Mouse (Mus musculus) embryonic fibroblast, embryonic 13.5 days (primary cell): ENCODE results near the gene Pcnx3. TPM values are rescaled to one million over a fixed set of nuclear protein-coding genes. Genes with fewer than 3 reads are reported as not detected.
"Not testable (repeated sequence)": the region's sequence is repeated elsewhere in the genome, so short reads cannot be mapped to it uniquely, and the experiment has no call there.

ENCODE experiments used
- H3K27ac ChIP-seq: 2 replicates; pipeline ENCODE4 v1.5.1; 2012; ENCODE audit warnings: low read length, control low read depth, inconsistent platforms; ENCODE audit not compliant: insufficient read depth
- H3K4me1 ChIP-seq: 2 replicates; pipeline ENCODE4 v1.6.1; 2011; ENCODE audit warnings: low read length; ENCODE audit not compliant: control insufficient read depth, insufficient read depth
- H3K4me3 ChIP-seq: 2 replicates; pipeline ENCODE4 v1.5.1; 2011; ENCODE audit warnings: mild to moderate bottlenecking, control low read depth, low read length; ENCODE audit not compliant: insufficient read depth
- CTCF ChIP-seq: IDR thresholded peaks from 2 replicates; pipeline ENCODE4 v1.5.1; 2011; ENCODE audit warnings: mild to moderate bottlenecking, control low read depth, low read length, moderate library complexity, borderline replicate concordance; ENCODE audit not compliant: insufficient read depth
- POLR2A ChIP-seq: IDR thresholded peaks from 2 replicates; pipeline ENCODE4 v1.6.1; 2011; ENCODE audit warnings: low read depth, mild to moderate bottlenecking, control low read depth, low read length, moderate library complexity
- polyA plus RNA-seq: library from polyadenylated mRNA; stranded (reverse); fragments of >200 nt; gene quantifications from 2 replicates; pipeline ENCODE4 v1.2.4, GENCODE M21; 2011; ENCODE audit warnings: low read depth; ENCODE audit not compliant: missing spikeins, insufficient read length

Pcnx3 gene
- polyA plus RNA-seq, 1 experiment, result 48.4 TPM

DNA sequence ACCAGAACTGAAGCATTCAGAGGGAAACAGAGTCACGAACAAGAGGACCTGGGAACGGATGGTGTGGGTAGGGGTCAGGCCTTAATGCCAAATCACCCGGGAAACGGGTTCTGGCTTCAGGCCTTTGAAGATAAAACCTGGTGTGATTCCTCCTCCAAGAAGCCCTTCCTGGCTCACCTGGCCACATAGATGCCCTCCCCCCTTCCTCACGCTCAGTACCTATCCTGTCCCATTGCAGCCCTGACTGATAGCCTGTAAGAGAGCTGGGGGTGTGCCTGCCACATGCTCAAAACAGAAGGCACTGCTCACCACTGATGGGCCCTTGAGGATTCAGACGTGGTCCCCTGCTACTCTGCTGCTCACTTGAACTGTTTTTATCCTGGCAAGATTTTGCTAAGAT, 5.1 kb upstream of the Pcnx3 start:
- peaks cover 2% of the 10 kb centered on the region; the same call in 1 of the 2 replicates for H3K4me1 ChIP-seq
- no peak overlapping the region for H3K4me3 ChIP-seq
- no peak overlapping the region for H3K27ac ChIP-seq
- no peak for TF ChIP-seq POLR2A
- no peak for TF ChIP-seq CTCF

- H3K27ac ChIP-seq, result no peak overlapping the region
- TF ChIP-seq POLR2A (no peak), CTCF (no peak)
- 0 out of 2 replicates have a peak overlapping the region, but pooled peaks have one; percentile 0 for H3K4me3 ChIP-seq
- H3K4me1 ChIP-seq, result peaks cover 2% of the 10 kb centered on the region; the same call in 1 of the 2 replicates
These were observed 4.2 kb upstream of the Pcnx3 start for GRCm38 (mm10) chr19:5692913-5693396.

GRCm38 (mm10) chr19:5692086-5692912, 3.6 kb upstream of the Pcnx3 start:
- TF ChIP-seq CTCF (no peak), POLR2A (no peak)
- peaks cover 4% of the 10 kb centered on the region; the same call in 1 of the 2 replicates for H3K4me1 ChIP-seq

GRCm38 (mm10) chr19:5691601-5692000, 2.9 kb upstream of the Pcnx3 start:
- Histone ChIP-seq H3K27ac (no peak overlapping the region), H3K4me3 (peak overlapping the region; percentile 86), H3K4me1 (peaks cover 7% of the 10 kb centered on the region; the same call in 1 of the 2 replicates)
- no peak for TF ChIP-seq CTCF
- no peak for TF ChIP-seq POLR2A

More at GRCm38 (mm10) chr19:5692086-5692912, 3.6 kb upstream of the Pcnx3 start:
- no peak overlapping the region for H3K27ac ChIP-seq
- H3K4me3 ChIP-seq, result peak overlapping the region; percentile 86

GRCm38 (mm10) chr19:5690343-5690735, 1.6 kb upstream of the Pcnx3 start:
- Histone ChIP-seq H3K4me1 (peaks cover 7% of the 10 kb centered on the region; the same call in 1 of the 2 replicates), H3K27ac (no peak overlapping the region), H3K4me3 (peak overlapping the region; percentile 86)
- TF ChIP-seq CTCF (no peak), POLR2A (no peak)

- TF ChIP-seq POLR2A (no peak; the same call in 1 of the 2 replicates), CTCF (no peak)
- peak overlapping the region; percentile 86 for H3K4me3 ChIP-seq
- H3K4me1 ChIP-seq, result peaks cover 7% of the 10 kb centered on the region; the same call in 1 of the 2 replicates
- H3K27ac ChIP-seq, result peak overlapping the region; percentile 92
These were observed 1.0 kb upstream of the Pcnx3 start for GRCm38 (mm10) chr19:5689565-5690342.

- H3K4me1 ChIP-seq, result peaks cover 7% of the 10 kb centered on the region; the same call in 1 of the 2 replicates
- H3K27ac ChIP-seq, result peak overlapping the region; percentile 92
- TF ChIP-seq CTCF (no peak), POLR2A (no peak)
- H3K4me3 ChIP-seq, result peak overlapping the region; percentile 86
These were observed 350 bp upstream of the Pcnx3 start for GRCm38 (mm10) chr19:5689088-5689428.

GRCm38 (mm10) chr19:5687738-5688137, 970 bp downstream of the Pcnx3 start:
- peak overlapping the region; percentile 70; the same call in 1 of the 2 replicates for H3K27ac ChIP-seq
- TF ChIP-seq POLR2A, result no peak

DNA sequence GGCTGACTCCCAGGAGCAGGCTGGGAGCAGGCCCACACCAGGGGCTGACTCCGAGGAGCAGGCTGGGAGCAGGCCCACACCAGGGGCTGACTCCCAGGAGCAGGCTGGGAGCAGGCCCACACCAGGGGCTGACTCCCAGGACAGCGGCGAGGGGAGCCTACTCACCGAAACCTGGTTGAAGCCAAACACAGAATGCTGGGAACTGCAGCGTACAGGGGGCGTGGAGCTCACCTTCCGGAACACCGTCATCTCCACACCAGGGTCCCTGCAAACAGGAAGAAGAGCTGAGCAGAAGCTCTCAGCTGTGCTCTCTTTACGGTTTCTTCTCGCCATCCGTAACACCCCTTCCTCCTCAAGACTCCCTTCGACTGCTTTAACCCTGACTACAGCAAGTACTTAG, 1.8 kb downstream of the Pcnx3 start:
- H3K27ac ChIP-seq, H3K4me1 ChIP-seq, H3K4me3 ChIP-seq: not testable (repeated sequence)

More at GRCm38 (mm10) chr19:5687738-5688137, 970 bp downstream of the Pcnx3 start:
- peak overlapping the region; percentile 86 for H3K4me3 ChIP-seq
- H3K4me1 ChIP-seq, result peaks cover 7% of the 10 kb centered on the region; the same call in 1 of the 2 replicates

GRCm38 (mm10) chr19:5686437-5686836, 2.3 kb downstream of the Pcnx3 start:
- TF ChIP-seq CTCF (no peak), POLR2A (no peak)
- Histone ChIP-seq H3K4me1 (0 out of 2 replicates have a peak, but pooled peaks cover 5% of the 10 kb centered on the region), H3K27ac (no peak overlapping the region)

More at GRCm38 (mm10) chr19:5686437-5686836, 2.3 kb downstream of the Pcnx3 start:
- H3K4me3 ChIP-seq, result no peak overlapping the region
